Mouse (Mus musculus): ENCODE measurements around the gene Homez.

The Homez gene

DNA sequence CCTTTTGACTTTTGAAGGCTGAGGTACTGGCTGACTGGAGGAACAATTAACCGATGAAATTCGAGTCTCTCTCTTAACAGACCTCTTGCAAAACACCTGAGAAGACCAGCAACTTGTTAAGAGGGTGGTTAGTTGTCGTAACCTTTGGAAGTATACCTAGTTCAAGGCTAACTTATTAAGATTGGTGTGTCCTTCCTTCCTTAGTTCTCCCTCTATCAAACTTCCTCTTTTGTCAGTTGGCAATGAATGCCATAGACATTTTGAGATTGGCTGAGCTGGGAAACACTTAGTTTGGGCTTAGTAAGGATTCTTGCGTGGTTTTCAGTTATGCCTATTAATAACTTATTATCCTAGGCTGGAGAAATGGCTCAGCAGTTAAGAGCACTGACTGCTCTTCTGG, 2.7 kb downstream of the Homez start:
- DNase-seq (ENCODE audit: low spot score in 2 of 2), result no peak

DNA sequence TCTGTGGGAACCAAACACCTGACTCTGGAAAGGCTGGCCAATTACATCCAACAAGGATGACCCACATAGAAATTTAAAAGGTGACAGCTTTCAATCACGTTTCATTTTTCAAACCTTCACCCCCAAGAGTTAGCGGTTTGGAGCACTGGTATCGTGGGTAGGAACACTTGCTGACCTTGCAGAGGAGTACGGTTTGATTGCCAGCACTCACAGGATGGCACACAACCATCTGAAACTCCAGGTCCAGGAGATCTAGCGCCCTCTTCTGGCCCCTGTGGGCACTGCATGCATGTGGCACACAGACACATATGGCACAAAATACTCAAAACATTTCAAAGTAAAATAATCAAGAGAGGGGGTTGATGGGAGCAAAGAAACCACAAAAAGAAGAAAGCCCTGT, 3.8 kb downstream of the Homez start:
- DNase-seq (ENCODE audit: low spot score in 2 of 2), result no peak

DNA sequence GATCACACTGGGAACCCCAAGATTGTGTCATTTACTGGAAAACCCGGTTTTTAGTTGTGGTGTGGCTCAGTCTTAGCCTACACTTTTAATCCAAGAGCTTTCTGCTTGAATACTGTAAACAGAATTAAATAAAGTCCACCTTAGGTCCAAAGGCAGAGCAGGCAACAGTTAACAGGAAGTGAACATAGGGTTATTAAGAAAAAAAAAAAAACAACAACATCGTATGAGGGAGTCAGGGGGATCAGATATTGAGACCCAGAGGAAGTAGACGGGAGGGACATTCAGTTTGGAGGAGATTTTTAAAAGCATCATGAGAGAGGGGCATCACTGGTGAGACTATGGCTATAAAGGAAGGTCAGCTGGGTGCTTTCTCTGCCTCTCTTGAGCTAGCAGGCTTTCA, 4.5 kb downstream of the Homez start:
- no peak for DNase-seq (ENCODE audit: low spot score in 2 of 2)

DNA sequence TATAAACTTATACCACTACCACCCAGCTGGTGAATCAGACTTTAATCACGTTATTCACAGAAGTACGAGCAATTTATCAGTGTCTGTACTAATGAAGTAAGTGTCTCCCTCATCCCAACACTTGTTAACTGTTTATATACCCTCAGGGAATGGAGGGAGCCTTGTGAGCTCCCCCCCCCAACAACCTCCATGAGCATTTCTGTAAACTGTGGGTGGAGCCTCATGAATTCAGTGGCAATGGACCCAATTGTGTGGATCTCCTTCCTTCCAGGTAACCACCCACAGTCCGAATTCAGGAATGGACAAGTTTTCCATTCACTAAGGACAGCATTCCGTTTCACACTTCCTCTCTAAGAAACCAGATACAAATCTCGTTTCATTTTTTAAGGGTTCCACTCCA, 5.1 kb downstream of the Homez start:
- DNase-seq (ENCODE audit: low spot score in 2 of 2), result no peak

DNA sequence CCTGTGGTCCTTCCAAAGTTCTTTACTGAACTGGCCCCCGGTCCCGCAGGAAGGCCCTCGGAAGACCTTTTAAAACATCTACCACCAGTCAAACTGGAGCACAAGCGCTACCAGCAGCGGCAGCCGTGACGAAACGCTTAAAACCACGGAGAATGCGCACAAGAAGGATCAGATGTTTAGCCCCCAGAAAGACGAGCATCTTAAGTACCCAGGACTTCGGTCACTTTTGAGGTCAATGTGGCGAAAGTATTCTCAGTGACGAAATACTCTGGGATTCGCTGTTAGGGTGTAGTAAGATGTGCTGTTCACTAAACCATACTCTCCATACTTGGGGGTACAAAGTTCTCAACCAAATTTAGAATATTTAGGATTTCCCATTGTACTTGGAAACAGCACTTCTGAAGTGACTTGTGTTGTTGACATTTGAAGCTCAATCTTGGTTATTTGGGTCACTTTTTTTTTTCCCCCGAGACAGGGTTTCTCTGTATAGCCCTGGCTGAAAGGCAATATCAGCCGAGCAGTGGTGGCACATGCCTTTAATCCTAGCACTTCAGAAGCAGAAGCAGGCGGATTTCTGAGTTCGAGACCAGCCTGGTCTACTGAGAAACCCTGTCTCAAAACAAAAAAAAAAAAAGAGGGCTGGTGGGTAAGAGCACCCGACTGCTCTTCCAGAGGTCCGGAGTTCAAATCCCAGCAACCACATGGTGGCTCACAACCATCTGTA, 6.3 kb downstream of the Homez start:
- no peak for DNase-seq (ENCODE audit: low spot score in 2 of 2)

DNA sequence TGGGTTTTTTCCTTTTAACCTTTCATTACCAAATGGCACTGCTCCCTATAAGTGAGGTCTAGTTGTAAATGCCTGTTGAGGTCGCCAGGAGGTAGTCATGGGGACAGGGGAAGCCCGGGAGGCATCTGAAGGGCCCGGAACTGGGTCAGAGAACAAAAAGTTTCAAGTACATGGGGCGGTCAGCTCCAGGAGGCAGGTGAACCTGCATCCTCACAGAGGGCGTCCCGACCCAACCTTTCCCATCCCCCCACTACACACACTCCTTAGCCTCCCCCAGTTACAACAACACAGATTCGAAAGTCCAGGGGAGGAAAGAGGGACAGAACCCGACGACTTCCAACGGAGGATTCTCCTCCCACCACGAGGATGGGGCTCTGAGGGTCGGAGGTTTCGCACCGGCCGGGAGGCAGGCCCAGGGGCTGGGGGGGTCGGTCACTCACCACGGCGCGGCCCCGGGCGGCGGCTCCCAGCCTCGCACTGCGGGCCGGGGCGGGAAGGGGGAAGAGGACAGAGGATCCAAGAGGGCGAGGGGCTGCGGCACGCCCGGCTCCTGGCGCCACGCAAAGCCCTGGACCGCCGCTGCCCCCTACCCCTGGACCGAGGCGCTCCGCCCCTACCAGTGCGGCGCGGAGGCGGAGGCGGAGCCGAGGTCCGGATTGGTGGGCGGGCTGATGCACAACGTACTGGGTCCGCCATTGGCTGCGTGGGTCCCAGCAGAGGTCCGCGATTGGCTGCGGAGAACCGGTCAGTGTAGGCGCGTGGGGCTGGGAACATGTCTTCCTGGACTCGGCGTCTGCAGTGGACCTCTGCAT, 7.1 kb downstream of the Homez start:
- peak; percentile 86 to 92 for DNase-seq (ENCODE audit: low spot score in 2 of 2)

DNA sequence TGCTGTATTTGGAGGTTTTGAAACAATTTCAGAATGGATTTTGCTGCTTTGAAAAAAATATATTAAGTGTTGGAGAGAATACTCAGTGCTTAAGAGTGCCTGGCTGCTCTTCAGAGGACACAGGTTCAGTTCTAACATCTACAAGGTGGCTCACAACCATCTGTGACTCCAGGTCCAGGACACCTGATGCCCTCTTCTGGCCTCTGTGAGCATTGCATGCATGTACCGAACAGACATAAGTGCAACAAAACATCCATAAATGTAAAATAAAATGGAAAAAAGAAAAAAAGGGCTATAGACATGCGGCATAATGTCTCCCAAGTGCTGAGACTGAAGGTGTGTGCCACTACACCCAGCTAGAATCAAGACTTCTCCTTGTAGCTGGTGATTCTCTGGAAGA, 10.2 kb downstream of the Homez start:
- DNase-seq (ENCODE audit: low spot score in 2 of 2), result peak; percentile 32 to 61

DNA sequence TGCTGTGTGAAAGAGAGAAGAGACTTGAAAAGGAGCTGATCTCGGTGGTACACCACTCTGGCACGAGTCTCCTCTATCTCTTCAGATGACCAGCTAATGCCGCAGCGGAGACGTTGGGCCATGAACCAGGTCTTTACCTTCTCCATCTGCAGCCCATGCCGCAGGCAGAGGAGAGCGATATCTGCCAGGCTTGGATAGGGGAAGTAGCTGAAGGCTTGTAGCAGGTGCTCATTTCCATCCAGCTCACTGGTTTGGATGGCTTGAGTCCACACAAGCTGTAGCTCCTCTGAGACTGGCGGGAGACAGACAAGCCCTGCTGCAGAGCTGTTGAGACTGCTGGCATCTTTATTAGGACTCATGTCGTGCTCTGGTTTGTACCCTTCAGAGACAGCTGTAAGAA, 12.9 kb downstream of the Homez start:
- peak in 1 of 2 experiments; percentile 21 for DNase-seq (ENCODE audit: low spot score in 2 of 2)

DNA sequence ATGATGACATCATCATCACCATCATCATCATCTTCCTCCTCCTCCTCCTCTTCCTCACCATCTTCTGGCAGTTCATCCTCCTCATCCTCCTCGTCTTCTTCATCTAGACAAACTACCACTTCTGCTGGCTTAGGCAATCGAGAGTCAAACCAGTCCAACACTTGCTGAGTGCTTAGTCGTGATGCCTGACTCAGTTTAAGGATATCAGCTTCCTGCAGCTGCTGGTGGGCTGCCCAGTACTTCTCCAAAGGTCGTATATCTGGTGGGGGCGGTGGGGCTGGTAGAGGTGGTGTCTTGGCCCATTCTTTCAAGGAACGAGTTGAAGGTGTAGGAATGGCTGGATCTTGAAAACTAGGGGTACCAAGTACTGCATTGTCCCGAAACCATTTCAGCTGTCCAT, 14.1 kb downstream of the Homez start:
- no peak for DNase-seq (ENCODE audit: low spot score in 2 of 2)

DNA sequence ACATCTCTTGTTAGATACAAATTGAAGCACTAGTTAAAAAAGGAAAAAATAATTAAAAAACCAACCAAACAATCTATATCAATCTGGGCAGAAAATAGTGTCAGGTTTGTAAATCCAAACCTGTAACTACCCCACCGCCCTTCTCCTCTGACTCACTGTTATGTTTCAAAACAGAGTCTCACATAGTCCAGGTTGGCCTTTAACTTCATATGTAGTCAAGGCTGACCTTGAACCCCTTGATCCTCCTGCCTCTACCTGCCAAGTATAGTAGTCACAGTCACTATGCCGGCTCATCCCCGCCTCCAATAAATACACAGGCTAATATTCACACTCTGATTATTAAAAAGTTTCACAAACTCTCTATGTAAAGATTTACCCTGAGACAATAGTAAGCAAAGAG, 15.0 kb downstream of the Homez start:
- no peak for DNase-seq (ENCODE audit: low spot score in 2 of 2)

DNA sequence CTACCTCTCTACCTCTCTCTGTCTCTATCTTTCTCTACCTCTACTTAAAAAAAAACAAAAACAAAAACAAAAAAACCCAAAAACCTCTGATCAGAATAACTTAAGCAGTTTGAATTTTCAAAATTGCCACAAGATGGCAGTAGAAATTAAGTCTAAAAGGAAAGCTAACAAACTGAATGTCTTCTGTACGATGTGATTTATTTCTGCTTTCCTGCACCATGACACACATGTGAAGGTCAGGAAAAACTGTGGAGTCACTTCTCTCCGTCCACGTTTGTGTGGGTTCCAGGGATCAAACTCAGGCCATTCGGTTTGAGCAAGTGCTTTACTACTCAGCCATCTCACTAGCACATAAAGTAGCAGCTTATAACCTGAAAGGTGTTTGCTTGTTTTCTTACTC, 27.3 kb downstream of the Homez start:
- no peak for DNase-seq (ENCODE audit: low spot score in 2 of 2)

DNA sequence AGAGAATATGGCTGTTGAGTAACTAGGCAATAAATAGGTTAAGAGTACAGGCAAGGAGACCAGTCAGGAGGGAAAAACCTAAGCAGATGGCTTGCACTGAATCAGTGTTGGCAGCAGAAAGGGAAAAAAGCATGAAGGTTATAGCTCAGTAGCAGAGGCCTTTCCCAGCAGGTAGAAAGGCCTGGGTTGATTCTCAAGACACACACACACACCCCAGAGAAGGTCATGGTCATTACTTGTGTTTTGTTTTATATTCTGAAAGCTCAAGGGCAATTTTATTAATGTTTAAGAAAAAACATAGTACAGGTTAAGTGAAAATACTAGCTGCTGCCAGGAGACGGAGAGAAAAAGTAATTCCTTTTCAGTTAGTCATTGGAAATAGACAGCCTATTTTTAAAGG, 47.0 kb downstream of the Homez start:
- no peak for DNase-seq (ENCODE audit: low spot score in 2 of 2)

DNA sequence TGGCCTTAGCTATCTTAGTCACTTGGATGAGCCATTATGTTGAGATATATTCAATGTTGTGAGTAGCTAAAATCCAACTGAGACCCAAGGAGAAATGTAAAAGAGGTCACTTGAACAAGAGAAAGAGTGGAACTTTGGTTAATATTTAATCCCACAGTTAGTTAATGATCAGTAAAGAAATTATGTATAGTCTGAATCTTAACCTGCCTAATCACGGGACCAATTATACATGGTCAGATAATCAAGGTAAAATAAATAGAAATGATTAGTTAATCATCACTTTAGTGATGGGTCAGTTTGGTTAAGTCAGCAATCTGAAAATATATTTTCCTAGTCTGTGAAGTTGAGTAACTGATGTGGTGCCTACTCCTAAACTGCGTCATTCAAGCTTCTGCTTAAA, 48.5 kb downstream of the Homez start:
- DNase-seq (ENCODE audit: low spot score in 2 of 2), result no peak

DNA sequence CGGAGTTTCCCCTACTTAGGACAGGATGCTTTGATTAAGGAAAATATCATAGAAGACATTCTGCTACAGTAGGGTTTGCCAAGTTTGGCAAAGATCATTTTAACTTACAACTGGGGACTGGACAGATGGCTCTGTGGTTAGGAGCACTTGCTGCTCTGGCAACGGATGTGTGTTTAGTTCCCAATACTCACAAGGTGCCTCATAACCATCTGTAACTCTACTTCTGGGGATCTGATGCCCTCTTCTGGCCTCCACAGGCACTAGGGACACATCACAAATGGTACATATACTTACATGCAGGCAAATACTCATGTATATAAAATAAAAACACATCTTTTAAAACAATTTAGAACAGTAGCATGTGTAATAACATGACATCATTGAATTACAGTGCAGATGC, 53.0 kb downstream of the Homez start:
- DNase-seq (ENCODE audit: low spot score in 2 of 2), result peak in 1 of 2 experiments; percentile 31

DNA sequence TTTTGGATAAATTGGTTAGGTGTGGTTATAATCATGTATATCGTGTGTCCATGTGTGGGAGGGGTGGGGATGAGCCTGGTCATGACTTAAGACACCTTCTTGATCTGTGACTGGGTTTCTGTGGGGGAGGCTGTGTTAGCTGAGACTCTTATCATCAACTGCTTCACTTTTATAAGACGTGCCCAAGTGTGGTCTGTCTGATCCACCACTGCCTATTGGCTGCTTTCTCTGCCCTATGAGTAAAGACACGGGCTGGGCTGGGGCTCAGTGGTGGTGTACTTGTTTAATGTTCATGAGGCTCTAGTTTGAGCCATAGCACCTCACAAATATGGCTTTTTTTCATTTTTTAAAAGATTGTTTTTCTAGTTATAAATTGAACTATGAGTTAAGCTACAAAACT, 55.0 kb downstream of the Homez start:
- no peak for DNase-seq (ENCODE audit: low spot score in 2 of 2)

DNA sequence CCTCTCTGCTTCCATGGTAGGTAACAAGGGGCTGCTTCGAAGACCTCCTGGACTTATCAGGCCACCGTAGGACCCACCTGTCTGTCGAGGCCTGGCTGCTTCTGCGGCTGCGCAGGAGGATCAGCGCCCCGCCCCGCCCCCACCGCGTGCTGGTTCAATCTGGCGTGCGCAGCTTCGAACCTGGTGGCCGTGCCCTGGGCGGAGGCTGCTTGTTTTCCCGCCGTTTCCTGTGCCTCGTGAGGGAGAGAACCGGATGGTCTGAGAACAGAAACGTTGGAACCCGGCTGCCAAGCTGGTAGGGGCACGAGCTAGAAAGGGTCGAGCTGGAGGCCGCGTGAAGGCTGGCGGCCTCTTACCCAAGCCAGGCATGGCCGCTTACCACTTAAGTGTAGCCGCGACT, 56.8 kb downstream of the Homez start, which contains the start of gene Rnf212b:
Rnf212b (plus strand) TSS at position 151 of the 400 bp plus-strand sequence.
- no peak for DNase-seq (ENCODE audit: low spot score in 2 of 2)

DNA sequence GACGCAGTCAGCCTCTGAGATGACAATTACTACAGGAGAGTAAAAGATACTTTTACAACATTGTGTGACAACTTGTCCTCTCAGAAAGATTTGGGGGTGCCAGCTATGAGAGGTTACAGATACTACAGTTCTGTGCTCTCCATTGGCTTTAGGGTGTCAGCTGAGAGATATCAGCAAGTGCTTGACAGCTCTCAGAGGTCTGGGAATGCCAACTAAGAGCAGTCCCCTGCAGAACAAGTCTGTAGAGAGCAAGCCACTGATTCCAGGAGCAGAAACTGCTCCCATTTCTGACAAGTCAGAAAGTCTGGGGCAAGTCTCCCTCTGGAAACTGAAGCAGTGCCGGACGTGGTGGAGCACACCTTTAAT, 61.1 kb downstream of the Homez start:
- DNase-seq (ENCODE audit: low spot score in 2 of 2), result no peak

DNA sequence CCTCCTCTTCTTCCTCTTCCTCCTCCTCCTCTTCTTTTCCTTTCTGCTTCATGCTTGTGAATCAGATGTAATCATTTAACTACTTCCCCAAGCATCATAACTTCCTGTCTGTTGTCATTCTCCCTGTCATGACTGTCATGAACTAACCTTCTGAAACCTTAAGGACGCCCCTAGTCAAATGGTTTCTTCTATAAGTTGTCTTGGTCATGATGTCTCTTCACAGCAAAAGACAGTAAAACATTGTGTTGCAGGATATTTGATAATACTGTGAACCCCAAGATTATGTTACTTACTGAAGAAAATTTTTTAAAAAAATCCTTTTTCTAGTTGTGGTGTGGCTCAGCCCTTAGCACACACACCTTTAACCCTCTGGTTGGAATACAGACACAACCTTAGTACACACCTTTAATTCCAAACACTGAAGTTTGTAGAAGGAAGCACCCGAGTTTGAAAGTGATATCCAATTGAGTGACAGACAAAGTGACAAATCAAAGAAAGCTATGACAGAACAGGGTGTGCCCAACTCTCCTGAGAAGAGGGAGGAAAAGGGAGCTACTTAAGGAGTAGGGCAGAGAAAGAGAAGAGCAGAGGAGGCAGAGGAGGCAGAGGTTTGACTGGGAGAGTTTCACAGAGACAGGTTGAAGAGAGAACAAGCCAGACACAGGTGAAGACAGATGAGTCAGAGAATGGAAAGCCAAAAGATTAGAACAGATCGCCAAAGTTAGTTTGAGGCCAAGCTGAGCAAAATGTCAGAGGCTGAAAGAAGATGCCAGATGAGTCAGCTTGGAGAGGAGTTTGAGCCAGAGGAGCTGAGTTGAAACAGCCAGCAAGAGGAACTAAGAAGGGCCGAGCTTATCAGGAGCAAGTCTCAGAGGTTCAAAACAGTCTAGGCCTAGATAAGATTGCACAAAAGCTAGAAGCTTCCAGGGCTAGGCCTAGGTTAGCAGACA, 61.8 kb downstream of the Homez start:
- no peak for DNase-seq (ENCODE audit: low spot score in 2 of 2)

DNA sequence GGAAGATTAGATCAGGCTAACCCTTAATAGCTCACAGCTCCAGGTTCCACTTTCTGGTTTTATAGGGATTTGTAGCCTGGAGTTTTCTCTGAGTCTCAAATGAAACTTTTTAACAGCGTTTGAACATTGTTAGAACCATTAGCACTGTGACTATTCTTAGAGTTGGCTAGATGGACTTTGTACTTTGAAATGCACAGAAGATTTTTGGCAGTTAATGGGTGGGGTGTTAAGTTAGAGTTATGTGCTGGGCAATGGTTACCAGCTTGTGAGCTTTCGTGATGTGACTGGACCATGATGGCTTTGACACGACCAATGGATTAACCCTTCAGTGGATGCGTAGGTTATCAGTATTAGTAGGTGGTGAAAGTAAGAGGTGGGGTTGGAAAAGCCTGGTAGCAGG, 64.6 kb downstream of the Homez start:
- DNase-seq (ENCODE audit: low spot score in 2 of 2), result no peak

Data from cerebellum, postnatal 4 days (tissue).